Mouse (Mus musculus): ENCODE measurements at regions not wholly inside any gene's neighbourhood (a gene's known extent, or its start where the extent isn't known, plus 50 kb on each side); places are given as distances from the start of the nearest gene placed in this dataset.

GRCm38 (mm10) chr8:116264078-116264477, 240.7 kb upstream of the Dynlrb2 start:
- Histone ChIP-seq H3K4me1 (ENCODE audit: control insufficient read depth, insufficient read depth, low read length) (no peaks in the 10 kb centered on the region), H3K27me3 (ENCODE audit: control insufficient read depth, insufficient read depth, low read length) (no peaks in the 10 kb centered on the region), H3K4me3 (replicated peaks; ENCODE audit: low read length) (no peak overlapping the region), H3K9ac (ENCODE audit: low read length) (no peak overlapping the region), H3K4me2 (ENCODE audit: low read depth, low read length) (no peak overlapping the region), H3K36me3 (ENCODE audit: control insufficient read depth, insufficient read depth, low read length) (no peaks in the 10 kb centered on the region), H3K9me3 (replicated peaks; ENCODE audit: control insufficient read depth, low read length) (no peaks in the 10 kb centered on the region), H3K27ac (ENCODE audit: low read length) (no peak overlapping the region)
- no peak for ATAC-seq (ENCODE audit: insufficient read depth, low FRiP score)
- 84% methylated on average over 3 of the region's 3 CpGs for WGBS

- Histone ChIP-seq H3K4me1 (ENCODE audit: control insufficient read depth, insufficient read depth, low read length) (no peaks in the 10 kb centered on the region), H3K27me3 (ENCODE audit: control insufficient read depth, insufficient read depth, low read length) (no peaks in the 10 kb centered on the region), H3K9ac (ENCODE audit: low read length) (no peak overlapping the region), H3K9me3 (replicated peaks; ENCODE audit: control insufficient read depth, low read length) (no peaks in the 10 kb centered on the region), H3K36me3 (ENCODE audit: control insufficient read depth, insufficient read depth, low read length) (no peaks in the 10 kb centered on the region), H3K4me2 (ENCODE audit: low read depth, low read length) (no peak overlapping the region), H3K4me3 (replicated peaks; ENCODE audit: low read length) (no peak overlapping the region), H3K27ac (ENCODE audit: low read length) (no peak overlapping the region)
- WGBS, result 26% methylated on average over 2 of the region's 2 CpGs
- ATAC-seq (ENCODE audit: insufficient read depth, low FRiP score), result no peak
Measured at GRCm38 (mm10) chr8:116261286-116261685, 243.5 kb upstream of the Dynlrb2 start.

GRCm38 (mm10) chr8:116255398-116255797, 249.4 kb upstream of the Dynlrb2 start:
- Histone ChIP-seq H3K36me3 (ENCODE audit: control insufficient read depth, insufficient read depth, low read length) (no peaks in the 10 kb centered on the region), H3K9me3 (replicated peaks; ENCODE audit: control insufficient read depth, low read length) (no peaks in the 10 kb centered on the region), H3K9ac (ENCODE audit: low read length) (no peak overlapping the region), H3K27ac (ENCODE audit: low read length) (no peak overlapping the region), H3K4me1 (ENCODE audit: control insufficient read depth, insufficient read depth, low read length) (no peaks in the 10 kb centered on the region), H3K4me2 (ENCODE audit: low read depth, low read length) (no peak overlapping the region), H3K27me3 (ENCODE audit: control insufficient read depth, insufficient read depth, low read length) (no peaks in the 10 kb centered on the region), H3K4me3 (replicated peaks; ENCODE audit: low read length) (no peak overlapping the region)
- no peak for ATAC-seq (ENCODE audit: insufficient read depth, low FRiP score)
- WGBS, result 52% methylated on average over 5 of the region's 5 CpGs

GRCm38 (mm10) chr8:116252455-116253216, 252.1 kb upstream of the Dynlrb2 start:
- Histone ChIP-seq H3K4me1 (ENCODE audit: control insufficient read depth, insufficient read depth, low read length) (peaks cover 5% of the 10 kb centered on the region; the same call in 1 of the 2 replicates), H3K27me3 (ENCODE audit: control insufficient read depth, insufficient read depth, low read length) (no peaks in the 10 kb centered on the region), H3K27ac (ENCODE audit: low read length) (no peak overlapping the region), H3K9ac (ENCODE audit: low read length) (no peak overlapping the region), H3K36me3 (ENCODE audit: control insufficient read depth, insufficient read depth, low read length) (no peaks in the 10 kb centered on the region), H3K4me2 (ENCODE audit: low read depth, low read length) (no peak overlapping the region), H3K4me3 (replicated peaks; ENCODE audit: low read length) (no peak overlapping the region), H3K9me3 (replicated peaks; ENCODE audit: control insufficient read depth, low read length) (no peaks in the 10 kb centered on the region)
- 30% methylated on average over 7 of the region's 7 CpGs for WGBS
- ATAC-seq (ENCODE audit: insufficient read depth, low FRiP score), result no peak

GRCm38 (mm10) chr8:116248398-116248797, 256.4 kb upstream of the Dynlrb2 start:
- no peaks in the 10 kb centered on the region for H3K9me3 ChIP-seq (replicated peaks; ENCODE audit: control insufficient read depth, low read length)
- H3K27ac ChIP-seq (ENCODE audit: low read length), result no peak overlapping the region
- ATAC-seq (ENCODE audit: insufficient read depth, low FRiP score), result no peak
- H3K4me3 ChIP-seq (replicated peaks; ENCODE audit: low read length), result no peak overlapping the region
- H3K36me3 ChIP-seq (ENCODE audit: control insufficient read depth, insufficient read depth, low read length), result no peaks in the 10 kb centered on the region
- H3K4me2 ChIP-seq (ENCODE audit: low read depth, low read length), result no peak overlapping the region
- WGBS, result 77% methylated on average over 1 of the region's 1 CpGs
- H3K9ac ChIP-seq (ENCODE audit: low read length), result no peak overlapping the region
- H3K27me3 ChIP-seq (ENCODE audit: control insufficient read depth, insufficient read depth, low read length), result no peaks in the 10 kb centered on the region
- peaks cover 7% of the 10 kb centered on the region; the same call in 1 of the 2 replicates for H3K4me1 ChIP-seq (ENCODE audit: control insufficient read depth, insufficient read depth, low read length)

GRCm38 (mm10) chr8:116243493-116243892, 261.3 kb upstream of the Dynlrb2 start:
- Histone ChIP-seq H3K36me3 (ENCODE audit: control insufficient read depth, insufficient read depth, low read length) (no peaks in the 10 kb centered on the region), H3K4me1 (ENCODE audit: control insufficient read depth, insufficient read depth, low read length) (peaks cover 6% of the 10 kb centered on the region; the same call in 1 of the 2 replicates), H3K4me3 (replicated peaks; ENCODE audit: low read length) (no peak overlapping the region), H3K9ac (ENCODE audit: low read length) (no peak overlapping the region), H3K27ac (ENCODE audit: low read length) (no peak overlapping the region), H3K4me2 (ENCODE audit: low read depth, low read length) (no peak overlapping the region), H3K27me3 (ENCODE audit: control insufficient read depth, insufficient read depth, low read length) (no peaks in the 10 kb centered on the region), H3K9me3 (replicated peaks; ENCODE audit: control insufficient read depth, low read length) (no peaks in the 10 kb centered on the region)
- 55% methylated on average over 8 of the region's 8 CpGs for WGBS
- no peak for ATAC-seq (ENCODE audit: insufficient read depth, low FRiP score)

- H3K9me3 ChIP-seq (replicated peaks; ENCODE audit: control insufficient read depth, low read length), result no peaks in the 10 kb centered on the region
- H3K36me3 ChIP-seq (ENCODE audit: control insufficient read depth, insufficient read depth, low read length), result no peaks in the 10 kb centered on the region
- peaks cover 2% of the 10 kb centered on the region; the same call in 1 of the 2 replicates for H3K4me1 ChIP-seq (ENCODE audit: control insufficient read depth, insufficient read depth, low read length)
- 71% methylated on average over 5 of the region's 5 CpGs for WGBS
- no peak overlapping the region for H3K9ac ChIP-seq (ENCODE audit: low read length)
- no peak overlapping the region for H3K27ac ChIP-seq (ENCODE audit: low read length)
- no peak for ATAC-seq (ENCODE audit: insufficient read depth, low FRiP score)
- H3K4me2 ChIP-seq (ENCODE audit: low read depth, low read length), result no peak overlapping the region
- H3K4me3 ChIP-seq (replicated peaks; ENCODE audit: low read length), result no peak overlapping the region
- H3K27me3 ChIP-seq (ENCODE audit: control insufficient read depth, insufficient read depth, low read length), result no peaks in the 10 kb centered on the region
Measured at GRCm38 (mm10) chr8:116242972-116243371, 261.8 kb upstream of the Dynlrb2 start.

- Histone ChIP-seq H3K27ac (ENCODE audit: low read length) (no peak overlapping the region), H3K9ac (ENCODE audit: low read length) (no peak overlapping the region), H3K36me3 (ENCODE audit: control insufficient read depth, insufficient read depth, low read length) (no peaks in the 10 kb centered on the region), H3K27me3 (ENCODE audit: control insufficient read depth, insufficient read depth, low read length) (no peaks in the 10 kb centered on the region), H3K9me3 (replicated peaks; ENCODE audit: control insufficient read depth, low read length) (no peaks in the 10 kb centered on the region), H3K4me1 (ENCODE audit: control insufficient read depth, insufficient read depth, low read length) (peaks cover 6% of the 10 kb centered on the region), H3K4me3 (replicated peaks; ENCODE audit: low read length) (no peak overlapping the region), H3K4me2 (ENCODE audit: low read depth, low read length) (no peak overlapping the region)
- ATAC-seq (ENCODE audit: insufficient read depth, low FRiP score), result no peak
- WGBS, result 83% methylated on average over 5 of the region's 5 CpGs
Measured at GRCm38 (mm10) chr8:116241987-116242242, 262.9 kb upstream of the Dynlrb2 start.

- Histone ChIP-seq H3K27ac (ENCODE audit: low read length) (no peak overlapping the region), H3K9me3 (replicated peaks; ENCODE audit: control insufficient read depth, low read length) (no peaks in the 10 kb centered on the region), H3K4me2 (ENCODE audit: low read depth, low read length) (no peak overlapping the region), H3K9ac (ENCODE audit: low read length) (no peak overlapping the region), H3K36me3 (ENCODE audit: control insufficient read depth, insufficient read depth, low read length) (no peaks in the 10 kb centered on the region), H3K4me3 (replicated peaks; ENCODE audit: low read length) (no peak overlapping the region), H3K4me1 (ENCODE audit: control insufficient read depth, insufficient read depth, low read length) (peaks cover 4% of the 10 kb centered on the region), H3K27me3 (ENCODE audit: control insufficient read depth, insufficient read depth, low read length) (no peaks in the 10 kb centered on the region)
- no peak for ATAC-seq (ENCODE audit: insufficient read depth, low FRiP score)
- WGBS, result 84% methylated on average over 11 of the region's 11 CpGs
Measured at GRCm38 (mm10) chr8:116241146-116241986, 263.4 kb upstream of the Dynlrb2 start.

All from stomach, embryonic 16.5 days (tissue).